Mouse (Mus musculus): ENCODE results near the gene Khdrbs2.

GRCm38 (mm10) chr1:32471502-32472214, 299.1 kb downstream of the Khdrbs2 start:
- no peak for TF ChIP-seq CTCF (IDR thresholded peaks at IDR 0.05; ENCODE audit: control insufficient read depth, insufficient read depth, low read length)
- no peak for TF ChIP-seq POLR2A (IDR thresholded peaks at IDR 0.05; ENCODE audit: borderline replicate concordance, control insufficient read depth, low read depth, low read length)

Data from bone marrow, adult 2 months (tissue).